Comparison of ENCODE assay signal across 8 mouse cellular contexts in genomic region chr16:22161351-22162065, GRCm38 (mm10). TPM values are rescaled to one million over a fixed set of nuclear protein-coding genes. Genes with fewer than 3 reads are reported as not detected.
A peak's percentile ranks its signal among the peaks of the same experiment; 100 is the strongest.
DNase-seq lines count a peak whose midpoint lies in the region; ATAC-seq and TF ChIP-seq lines count a peak whose summit lies in the region.

No protein-coding gene starts in this region.

- H3K9me3 ChIP-seq in heart, postnatal 0 days (replicated peaks; ENCODE audit: control insufficient read depth, low read length) = no peaks in the 10 kb centered on the region
- no peaks in the 10 kb centered on the region for H3K9me3 ChIP-seq in limb, embryonic 15.5 days
- H3K9me3 ChIP-seq in neural tube, embryonic 14.5 days (ENCODE audit: control insufficient read depth, low read length) = no peaks in the 10 kb centered on the region

- TF ChIP-seq EP300 in heart, postnatal 0 days (IDR thresholded peaks at IDR 0.05; ENCODE audit: low read depth) = no peak

- 0 out of 2 replicates have a peak, but pooled peaks cover 2% of the 10 kb centered on the region for H3K4me1 ChIP-seq in heart, postnatal 0 days (ENCODE audit: control insufficient read depth, insufficient read depth)
- peaks cover 14% of the 10 kb centered on the region for H3K4me1 ChIP-seq in limb, embryonic 15.5 days
- H3K4me1 ChIP-seq in neural tube, embryonic 14.5 days (ENCODE audit: control insufficient read depth, insufficient read depth, low read length) = peaks cover 17% of the 10 kb centered on the region

- no peak for TF ChIP-seq CTCF in heart, postnatal 0 days (IDR thresholded peaks at IDR 0.05; ENCODE audit: low read depth)

- WGBS in heart, postnatal 0 days = under 1% methylated on average over 63 of the region's 71 CpGs
- under 1% methylated on average over 71 of the region's 71 CpGs for WGBS in limb, embryonic 15.5 days
- WGBS in neural tube, embryonic 14.5 days = under 1% methylated on average over 64 of the region's 71 CpGs

- H3K9ac ChIP-seq in heart, postnatal 0 days (replicated peaks; ENCODE audit: low read depth, low read length) = peak overlapping the region; percentile 91
- peak overlapping the region; percentile 88 for H3K9ac ChIP-seq in limb, embryonic 15.5 days
- H3K9ac ChIP-seq in neural tube, embryonic 14.5 days (replicated peaks; ENCODE audit: low read depth, low read length) = peak overlapping the region; percentile 86

- peak; percentile 5; the same call in 1 of the 2 replicates for ATAC-seq in heart, postnatal 0 days (ENCODE audit: insufficient read depth, low read depth)
- no peak for ATAC-seq in limb, embryonic 15.5 days (ENCODE audit: insufficient number of reproducible peaks, low FRiP score, low TSS enrichment, low read depth)
- ATAC-seq in neural tube, embryonic 14.5 days (ENCODE audit: low read depth) = peak; percentile 38; the same call in 1 of the 2 replicates

- peak; percentile 30 to 33 for DNase-seq in cerebellum, postnatal 10 days
- no peak for DNase-seq in cerebellum, adult 18-20 months
- DNase-seq in urinary bladder, adult 2 months (ENCODE audit: low spot score) = peak; percentile 31
- DNase-seq in urinary bladder, postnatal 10 days (ENCODE audit: low spot score) = no peak
- no peak for DNase-seq in heart, postnatal 0 days (ENCODE audit: low spot score)
- DNase-seq in c-Kit-positive CD71-positive TER-119-positive erythroid progenitor cells, embryonic 14.5 days (ENCODE audit: low spot score) = no peak

- H3K4me2 ChIP-seq in heart, postnatal 0 days (ENCODE audit: low read depth, low read length) = peak overlapping the region; percentile 97
- peak overlapping the region; percentile 81 for H3K4me2 ChIP-seq in limb, embryonic 15.5 days
- peak overlapping the region; percentile 80 for H3K4me2 ChIP-seq in neural tube, embryonic 14.5 days (ENCODE audit: low read depth, low read length)

- peak overlapping the region; percentile 90 for H3K4me3 ChIP-seq in heart, postnatal 0 days (ENCODE audit: low read depth, low read length)
- peak overlapping the region; percentile 84 for H3K4me3 ChIP-seq in limb, embryonic 15.5 days
- H3K4me3 ChIP-seq in neural tube, embryonic 14.5 days (ENCODE audit: low read depth, low read length) = peak overlapping the region; percentile 94

- no peaks in the 10 kb centered on the region for H3K27me3 ChIP-seq in heart, postnatal 0 days (ENCODE audit: control insufficient read depth, insufficient read depth, low read length)
- H3K27me3 ChIP-seq in limb, embryonic 15.5 days = no peaks in the 10 kb centered on the region
- no peaks in the 10 kb centered on the region for H3K27me3 ChIP-seq in neural tube, embryonic 14.5 days (ENCODE audit: control insufficient read depth, insufficient read depth, low read length)

- no peaks in the 10 kb centered on the region for H3K36me3 ChIP-seq in heart, postnatal 0 days (replicated peaks; ENCODE audit: control insufficient read depth, insufficient read depth, low read length)
- H3K36me3 ChIP-seq in limb, embryonic 15.5 days = no peaks in the 10 kb centered on the region
- no peaks in the 10 kb centered on the region for H3K36me3 ChIP-seq in neural tube, embryonic 14.5 days (ENCODE audit: control insufficient read depth, insufficient read depth, low read length)

- peak overlapping the region; percentile 89 for H3K27ac ChIP-seq in heart, postnatal 0 days (ENCODE audit: low read depth)
- peak overlapping the region; percentile 91 for H3K27ac ChIP-seq in limb, embryonic 15.5 days
- peak overlapping the region; percentile 80 for H3K27ac ChIP-seq in neural tube, embryonic 14.5 days (ENCODE audit: low read depth, low read length)

RNA-seq across cellular contexts. Expression of gene Igf2bp2, which starts 1.6 kb away (rescaled TPM):
- polyA plus RNA-seq in urinary bladder, adult 2 months (2012; rRNA removed) = 2.6 and 5.1 TPM in 2 replicates
- 26.3 and 48.1 TPM in 2 replicates for total RNA-seq in heart, postnatal 0 days (2014; rRNA removed; ENCODE audit: low replicate concordance)
- polyA plus RNA-seq in heart, postnatal 0 days (2015; fragmentation: Nextera tagmentation; extraction: Ambion mirVana) = 12.9 and 14.1 TPM in 2 replicates
- 76.4 and 84.3 TPM in 2 replicates for polyA plus RNA-seq in limb, embryonic 15.5 days (2015; fragmentation: Nextera tagmentation; extraction: Ambion mirVana)
- 16.6 and 28.2 TPM in 2 replicates for polyA plus RNA-seq in neural tube, embryonic 14.5 days (2014; fragmentation: Nextera tagmentation; extraction: Ambion mirVana)

Comparison
In these comparisons a context has a peak if more than half of its experiments do, and no peak if none do; other contexts are left out.
1. DNase-seq: peak in cerebellum, postnatal 10 days (2 of 2) and urinary bladder, adult 2 months (single experiment); none in cerebellum, adult 18-20 months (0 of 2), urinary bladder, postnatal 10 days (single experiment), heart, postnatal 0 days (single experiment) and c-Kit-positive CD71-positive TER-119-positive erythroid progenitor cells, embryonic 14.5 days (single experiment).
2. Peak in every context shown above with its lines, with median percentiles within 50 percentile points of each other: H3K27ac ChIP-seq, H3K4me2 ChIP-seq, H3K4me3 ChIP-seq and H3K9ac ChIP-seq.